Mouse (Mus musculus): Measurements from ENCODE around the gene Cnih1.

GRCm38 (mm10) chr14:46779217-46779616 lies 9.0 kb downstream of the Cnih1 start:
- TF ChIP-seq ZNF384 (IDR thresholded peaks at IDR 0.05; ENCODE audit: low read depth, low read length) (no peak), HCFC1 (IDR thresholded peaks at IDR 0.05; ENCODE audit: borderline replicate concordance, insufficient read depth, low read length) (no peak), ZC3H11A (IDR thresholded peaks at IDR 0.05; ENCODE audit: borderline replicate concordance, low read depth, low read length) (no peak)

All from ES-E14 (cell line).